Mouse (Mus musculus): Measurements from ENCODE around the gene Ddx17. TPM values are rescaled to one million over a fixed set of nuclear protein-coding genes. Genes with fewer than 3 reads are reported as not detected.

Ddx17 gene
- polyA plus RNA-seq, 1 experiment from 2014 or later: 113 TPM

Small RNA genes within 50 kb of the gene (microRNA-seq; reads per million reads assigned to microRNA genes)
- gene Gm27903: not detected

Other genes with a start within 250 kb of the Ddx17 start
- 16.6 and 17.4 TPM in 2 replicates for gene Pla2g6, start 218.4 kb downstream of the Ddx17 start, polyA plus RNA-seq (2014; fragmentation: Nextera tagmentation; extraction: Ambion mirVana)
- gene Maff, start 200.1 kb downstream of the Ddx17 start, polyA plus RNA-seq (2014; fragmentation: Nextera tagmentation; extraction: Ambion mirVana): 4.2 and 6.1 TPM in 2 replicates
- 51.2 and 64.3 TPM in 2 replicates for gene Tmem184b, start 143.2 kb downstream of the Ddx17 start, polyA plus RNA-seq (2014; fragmentation: Nextera tagmentation; extraction: Ambion mirVana)
- 64.3 and 70.3 TPM in 2 replicates for gene Csnk1e, start 91.2 kb downstream of the Ddx17 start, polyA plus RNA-seq (2014; fragmentation: Nextera tagmentation; extraction: Ambion mirVana)
- gene Kcnj4, start 41.5 kb downstream of the Ddx17 start, polyA plus RNA-seq (2014; fragmentation: Nextera tagmentation; extraction: Ambion mirVana): not detected in 2 replicates
- gene Kdelr3, start 30.3 kb downstream of the Ddx17 start, polyA plus RNA-seq (2014; fragmentation: Nextera tagmentation; extraction: Ambion mirVana): 82.3 and 83.9 TPM in 2 replicates
- 2.8 and 3.8 TPM in 2 replicates for gene Dmc1, start 58.4 kb upstream of the Ddx17 start, polyA plus RNA-seq (2014; fragmentation: Nextera tagmentation; extraction: Ambion mirVana)
- 1.6 and 3.0 TPM in 2 replicates for gene Fam227a, start 112.2 kb upstream of the Ddx17 start, polyA plus RNA-seq (2014; fragmentation: Nextera tagmentation; extraction: Ambion mirVana)
- 45.0 and 49.5 TPM in 2 replicates for gene Cby1, start 112.5 kb upstream of the Ddx17 start, polyA plus RNA-seq (2014; fragmentation: Nextera tagmentation; extraction: Ambion mirVana)
- 236 and 237 TPM in 2 replicates for gene Tomm22, start 124.1 kb upstream of the Ddx17 start, polyA plus RNA-seq (2014; fragmentation: Nextera tagmentation; extraction: Ambion mirVana)
- gene Josd1, start 141.2 kb upstream of the Ddx17 start, polyA plus RNA-seq (2014; fragmentation: Nextera tagmentation; extraction: Ambion mirVana): 15.3 and 16.0 TPM in 2 replicates
- 24.7 and 27.2 TPM in 2 replicates for gene Gtpbp1, start 144.1 kb upstream of the Ddx17 start, polyA plus RNA-seq (2014; fragmentation: Nextera tagmentation; extraction: Ambion mirVana)
- 5.7 and 6.8 TPM in 2 replicates for gene Sun2, start 195.8 kb upstream of the Ddx17 start, polyA plus RNA-seq (2014; fragmentation: Nextera tagmentation; extraction: Ambion mirVana)
- 58.1 and 60.7 TPM in 2 replicates for gene Dnal4, start 231.1 kb upstream of the Ddx17 start, polyA plus RNA-seq (2014; fragmentation: Nextera tagmentation; extraction: Ambion mirVana)

Data from stomach, embryonic 14.5 days (tissue).